Mouse (Mus musculus): ENCODE data around the gene Tex19.2.

- TF ChIP-seq NELFE (IDR thresholded peaks at IDR 0.05; ENCODE audit: low read depth, low read length) (no peak), POLR2A (IDR thresholded peaks at IDR 0.05; ENCODE audit: low read depth, low read length) (no peak), NRF1 (IDR thresholded peaks at IDR 0.05; ENCODE audit: low read depth, low read length) (no peak)
Observed at GRCm38 (mm10) chr11:121108061-121108460, 10.4 kb downstream of the Tex19.2 start.

Measured in CH12.LX (cell line).